Mouse (Mus musculus): ENCODE results near the gene Sla2.
"Not testable (repeated sequence)": the region's sequence is repeated elsewhere in the genome, so short reads cannot be mapped to it uniquely, and the experiment has no call there.

Gene Sla2

GRCm38 (mm10) chr2:156834336-156834735 lies 52.7 kb downstream of the Sla2 start:
- no peak for DNase-seq

GRCm38 (mm10) chr2:156825128-156825527 lies 61.9 kb downstream of the Sla2 start:
- not testable (repeated sequence) for DNase-seq

All from embryo, embryonic 11 days (tissue).